Mouse (Mus musculus) T-cell, adult 2 months (primary cell): ENCODE data around the gene Prmt1.

Experiments
- DNase-seq: peaks from one replicate; pipeline ENCODE4 v3.0.0; 2022; ENCODE audit warnings: low spot score

Prmt1 gene

GRCm38 (mm10) chr7:44978300-44978699, 8.1 kb downstream of the Prmt1 start:
- DNase-seq: no peak

- DNase-seq: no peak
These were observed 11.3 kb downstream of the Prmt1 start for GRCm38 (mm10) chr7:44975117-44975419.

GRCm38 (mm10) chr7:44974383-44975116, 11.8 kb downstream of the Prmt1 start, which contains the start of gene Cpt1c:
Gene Cpt1c (minus strand): TSS chr7:44974851.
- DNase-seq: no peak

- DNase-seq: no peak
These were observed 12.8 kb downstream of the Prmt1 start for GRCm38 (mm10) chr7:44973415-44974130.

- no peak for DNase-seq
These were observed 15.2 kb downstream of the Prmt1 start for GRCm38 (mm10) chr7:44971142-44971541.

GRCm38 (mm10) chr7:44970231-44970691, 16.1 kb downstream of the Prmt1 start:
- DNase-seq: peak; percentile 80

GRCm38 (mm10) chr7:44966638-44967037, 19.7 kb downstream of the Prmt1 start:
- DNase-seq: no peak

GRCm38 (mm10) chr7:44965975-44966374, 20.4 kb downstream of the Prmt1 start:
- no peak for DNase-seq

GRCm38 (mm10) chr7:44964990-44965389, 21.4 kb downstream of the Prmt1 start:
- no peak for DNase-seq

GRCm38 (mm10) chr7:44962831-44963230, 23.5 kb downstream of the Prmt1 start:
- DNase-seq: no peak

GRCm38 (mm10) chr7:44962337-44962736, 24.0 kb downstream of the Prmt1 start:
- no peak for DNase-seq

- no peak for DNase-seq
These were observed 25.9 kb downstream of the Prmt1 start for GRCm38 (mm10) chr7:44960512-44960910.

- DNase-seq: no peak
These were observed 26.4 kb downstream of the Prmt1 start for GRCm38 (mm10) chr7:44959874-44960511.

- no peak for DNase-seq
These were observed 27.1 kb downstream of the Prmt1 start for GRCm38 (mm10) chr7:44959281-44959680.

GRCm38 (mm10) chr7:44958208-44958607, 28.2 kb downstream of the Prmt1 start:
- DNase-seq: no peak

- no peak for DNase-seq
These were observed 29.1 kb downstream of the Prmt1 start for GRCm38 (mm10) chr7:44957183-44957835.

- DNase-seq: no peak
These were observed 30.1 kb downstream of the Prmt1 start for GRCm38 (mm10) chr7:44956266-44956665.

GRCm38 (mm10) chr7:44955628-44956027, 30.7 kb downstream of the Prmt1 start:
- peak; percentile 39 for DNase-seq

GRCm38 (mm10) chr7:44954091-44954885, 32.1 kb downstream of the Prmt1 start:
- no peak for DNase-seq

- no peak for DNase-seq
These were observed 32.8 kb downstream of the Prmt1 start for GRCm38 (mm10) chr7:44953561-44953960.

- peak; percentile 22 for DNase-seq
These were observed 33.6 kb downstream of the Prmt1 start for GRCm38 (mm10) chr7:44952611-44953306.
